Mouse (Mus musculus): ENCODE data around the gene Gm4303.
"Not testable (repeated sequence)": the region's sequence is repeated elsewhere in the genome, so short reads cannot be mapped to it uniquely, and the experiment has no call there.

DNA sequence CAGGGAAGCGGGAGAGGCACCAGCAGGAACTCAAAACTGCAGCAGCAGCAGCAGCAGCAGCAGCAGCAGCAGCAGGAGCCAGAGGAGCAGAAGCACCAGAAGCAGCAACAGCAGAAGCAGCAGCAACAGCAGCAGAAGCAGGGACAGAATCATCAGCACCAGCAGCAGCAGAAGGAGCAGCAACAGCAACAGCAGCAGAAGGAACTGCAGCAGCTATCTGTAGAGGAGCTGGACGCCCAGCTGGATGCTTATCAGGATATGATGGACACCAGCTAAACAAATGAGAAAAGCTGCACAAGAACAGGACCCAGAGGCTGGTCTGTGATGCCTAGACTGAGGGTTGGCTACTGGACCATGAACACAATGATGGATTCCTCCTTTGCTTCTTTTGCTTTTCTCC is 11.1 kb downstream of the Gm4303 start:
- TF ChIP-seq GATA1 (IDR thresholded peaks at IDR 0.05; ENCODE audit: borderline replicate concordance, low read length); FLI1 (IDR thresholded peaks at IDR 0.05; ENCODE audit: low read length): not testable (repeated sequence)

Measured in megakaryocyte, embryonic 14.5 days (primary cell).